Mouse (Mus musculus): ENCODE measurements around the gene Fkbp7.

DNA sequence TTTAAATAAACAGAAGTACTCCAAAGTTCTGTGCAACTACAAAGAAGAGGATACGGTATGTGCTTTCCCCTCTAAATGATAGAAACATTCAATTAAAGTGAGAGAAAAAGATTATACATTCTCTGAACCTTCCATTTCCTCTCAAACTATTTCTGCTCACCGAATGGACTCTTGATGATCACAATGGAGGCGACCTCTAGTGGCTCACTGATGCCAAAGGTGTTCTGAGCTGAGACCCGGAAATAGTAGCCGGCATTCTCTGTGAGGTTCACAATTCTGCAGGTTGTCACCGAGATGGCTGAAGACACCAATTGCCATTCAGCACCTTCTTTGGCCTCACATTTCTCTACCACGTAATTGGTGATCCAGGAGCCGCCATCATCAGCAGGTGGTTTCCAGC, 42.1 kb upstream of the Fkbp7 start:
- no peak for TF ChIP-seq EP300 (optimal IDR thresholded peaks at IDR 0.05)
- TF ChIP-seq CTCF (IDR thresholded peaks at IDR 0.05; ENCODE audit: low read depth), result peak; percentile 42

Data from stomach, postnatal 0 days (tissue).